Mouse (Mus musculus) adrenal gland, adult 8-10 months (tissue): Measurements from ENCODE around the gene Smagp. TPM values are rescaled to one million over a fixed set of nuclear protein-coding genes. Genes with fewer than 3 reads are reported as not detected.

Experiments used
- DNase-seq: peaks from one replicate; pipeline ENCODE4 v3.0.0; 2022
- total RNA-seq, 4 experiments: library from RNA; stranded (reverse); gene quantifications; 2 replicates each; pipeline ENCODE4 v1.2.4; 2022

Smagp gene
- total RNA-seq, 4 experiments from 2014 or later = 42.7 to 64.0 (median 55.6) TPM

DNA sequence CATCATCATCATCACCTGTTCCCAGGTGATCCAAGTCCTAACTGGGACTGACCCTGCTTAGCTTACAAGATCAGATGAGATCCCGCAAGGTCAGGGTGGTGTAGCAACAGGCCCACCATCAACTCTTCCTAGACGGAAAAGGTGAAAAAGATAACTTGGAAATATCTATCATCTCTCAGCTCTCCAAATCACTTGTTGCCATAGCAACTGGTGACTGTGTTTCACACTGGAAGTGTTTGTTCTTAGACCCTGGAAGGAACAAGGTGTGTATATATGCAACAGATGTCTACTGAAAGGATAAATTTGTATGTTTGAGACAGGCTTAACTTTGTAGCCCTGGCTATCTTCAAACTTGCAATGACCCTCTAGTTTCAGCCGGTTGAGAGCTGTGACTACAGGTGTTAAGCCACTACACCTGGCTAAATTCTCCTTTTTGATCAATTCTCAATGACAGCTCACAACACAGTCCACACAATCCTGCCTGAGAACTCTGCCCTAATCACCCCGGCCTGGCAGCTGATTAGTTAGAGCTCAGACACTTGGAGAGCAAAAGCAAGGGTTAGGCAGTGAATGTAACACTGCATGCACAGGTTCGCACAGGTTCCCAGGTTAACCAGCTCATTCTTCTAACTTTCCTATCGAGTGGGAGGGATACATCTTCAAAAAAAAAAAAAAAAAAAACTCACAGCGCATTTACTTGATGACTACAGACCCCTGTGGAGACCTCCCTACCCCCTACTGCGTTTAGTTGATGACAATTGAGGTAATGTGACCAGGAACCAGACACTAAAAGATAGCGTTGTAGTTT, 28.9 kb upstream of the Smagp start:
- DNase-seq = no peak

DNA sequence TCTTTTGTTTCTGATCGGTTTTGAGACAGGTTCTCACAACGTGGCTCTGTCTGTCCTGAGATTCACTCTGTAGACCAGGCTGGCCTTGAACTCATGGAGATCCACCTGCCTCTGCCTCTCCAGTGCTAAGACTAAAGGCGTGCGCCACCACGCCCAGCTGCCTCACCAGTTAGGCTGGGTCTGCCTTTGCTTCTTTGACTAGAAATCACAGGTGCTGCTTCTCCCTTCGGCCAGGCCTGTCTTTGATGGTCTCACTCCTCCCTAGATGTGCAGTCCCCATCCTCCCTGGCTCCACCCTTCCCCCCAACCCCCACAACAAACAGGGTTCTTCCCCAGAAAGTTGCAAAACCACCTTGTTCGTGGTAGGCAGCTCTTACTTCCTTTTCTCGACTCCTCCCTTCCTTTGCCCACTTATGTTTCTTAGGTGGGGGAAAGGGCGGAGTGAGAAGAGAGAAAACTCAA, 28.1 kb upstream of the Smagp start:
- DNase-seq = no peak

- no peak for DNase-seq
Observed at GRCm38 (mm10) chr15:100660805-100661204, 24.1 kb upstream of the Smagp start.

- DNase-seq = no peak
Observed at GRCm38 (mm10) chr15:100660306-100660705, 23.6 kb upstream of the Smagp start.

DNA sequence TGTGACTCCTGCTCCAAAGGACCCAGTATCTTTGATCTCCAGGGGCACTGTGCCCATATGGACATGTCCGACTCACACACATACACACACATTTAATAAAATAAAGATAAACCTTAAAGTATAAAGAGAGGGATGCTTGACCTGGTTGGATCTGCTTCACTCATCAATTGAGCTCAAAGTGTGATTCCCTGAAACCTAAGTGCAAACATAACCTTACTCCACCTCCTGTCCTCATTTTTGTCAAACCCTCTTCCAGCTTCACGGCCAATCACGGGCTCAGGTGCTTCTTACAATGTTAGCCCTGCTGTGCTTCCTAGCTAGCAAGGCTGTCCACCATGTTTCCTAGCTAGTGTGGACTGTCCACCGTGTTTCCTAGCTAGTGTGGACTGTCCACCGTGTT, 18.5 kb upstream of the Smagp start:
- DNase-seq = no peak

GRCm38 (mm10) chr15:100654271-100654670, 17.5 kb upstream of the Smagp start:
- DNase-seq = no peak

GRCm38 (mm10) chr15:100651610-100652009, 14.9 kb upstream of the Smagp start:
- DNase-seq = no peak

DNA sequence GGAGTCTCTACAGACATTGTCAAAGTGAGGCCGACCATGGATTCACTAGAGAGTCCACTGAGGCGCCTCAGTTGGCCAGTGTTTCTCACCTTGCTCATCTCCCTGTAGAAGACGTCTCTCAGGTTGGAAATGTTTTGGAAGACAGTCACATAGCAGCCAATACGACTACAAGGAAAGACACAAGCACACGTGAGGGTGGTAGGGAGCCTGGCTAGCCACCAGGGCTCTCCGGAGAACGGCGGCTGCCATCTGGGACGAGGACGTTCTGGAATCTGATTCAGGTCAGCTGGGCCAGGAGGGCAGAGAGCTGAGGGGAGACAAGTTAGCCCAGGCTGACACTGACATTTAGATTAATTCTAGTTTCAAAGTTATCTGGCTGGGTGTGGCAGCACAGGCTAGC, 13.4 kb upstream of the Smagp start:
- DNase-seq = no peak

GRCm38 (mm10) chr15:100646161-100646560, 9.4 kb upstream of the Smagp start:
- no peak for DNase-seq

DNA sequence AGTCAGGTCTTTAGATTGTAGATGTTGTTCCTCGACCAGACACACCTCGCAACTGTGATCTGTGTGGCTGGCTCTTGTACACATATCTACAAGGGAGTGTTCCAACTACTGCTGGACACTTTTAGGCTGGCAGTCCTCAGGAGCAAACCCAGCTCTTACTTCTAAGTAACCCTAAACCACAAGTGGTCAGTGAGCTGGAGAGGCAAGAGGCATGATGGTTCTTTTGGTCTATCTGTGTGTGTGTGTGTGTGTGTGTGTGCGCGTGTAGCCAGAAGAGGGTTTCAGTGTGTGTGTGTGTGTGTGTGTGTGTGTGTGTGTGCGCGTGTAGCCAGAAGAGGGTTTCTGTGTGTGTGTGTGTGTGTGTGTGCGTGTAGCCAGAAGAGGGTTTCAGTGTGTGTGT, 5.7 kb upstream of the Smagp start:
- DNase-seq = no peak

DNA sequence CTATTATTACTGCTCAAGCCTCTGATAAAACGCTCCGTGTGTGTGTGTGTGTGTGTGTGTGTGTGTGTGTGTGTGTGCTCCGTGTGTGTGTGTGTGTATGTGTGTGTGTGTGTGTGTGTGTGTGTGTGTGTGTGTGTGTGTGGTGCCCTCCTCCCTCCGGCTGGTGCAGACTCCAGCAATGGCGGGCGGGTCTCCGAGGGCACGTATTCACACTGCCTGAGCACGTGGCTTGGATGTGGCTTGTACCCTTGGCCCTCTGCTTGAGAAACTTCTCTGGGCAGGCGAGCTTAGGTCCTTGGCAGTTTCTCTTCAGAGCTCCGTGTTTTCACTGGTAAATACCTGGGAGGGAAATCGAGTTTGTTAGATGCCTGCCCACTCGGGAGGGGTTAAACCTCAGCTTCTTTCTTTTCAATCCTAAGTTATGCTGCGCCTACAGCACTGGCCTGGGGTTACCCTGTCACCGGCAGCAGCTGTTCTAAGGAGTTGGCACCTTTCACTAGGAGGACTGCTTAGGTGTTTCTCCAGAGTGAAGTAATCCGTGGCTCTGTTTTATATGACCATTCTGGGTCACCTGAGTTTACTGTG, 4.6 kb upstream of the Smagp start:
- DNase-seq = no peak

DNA sequence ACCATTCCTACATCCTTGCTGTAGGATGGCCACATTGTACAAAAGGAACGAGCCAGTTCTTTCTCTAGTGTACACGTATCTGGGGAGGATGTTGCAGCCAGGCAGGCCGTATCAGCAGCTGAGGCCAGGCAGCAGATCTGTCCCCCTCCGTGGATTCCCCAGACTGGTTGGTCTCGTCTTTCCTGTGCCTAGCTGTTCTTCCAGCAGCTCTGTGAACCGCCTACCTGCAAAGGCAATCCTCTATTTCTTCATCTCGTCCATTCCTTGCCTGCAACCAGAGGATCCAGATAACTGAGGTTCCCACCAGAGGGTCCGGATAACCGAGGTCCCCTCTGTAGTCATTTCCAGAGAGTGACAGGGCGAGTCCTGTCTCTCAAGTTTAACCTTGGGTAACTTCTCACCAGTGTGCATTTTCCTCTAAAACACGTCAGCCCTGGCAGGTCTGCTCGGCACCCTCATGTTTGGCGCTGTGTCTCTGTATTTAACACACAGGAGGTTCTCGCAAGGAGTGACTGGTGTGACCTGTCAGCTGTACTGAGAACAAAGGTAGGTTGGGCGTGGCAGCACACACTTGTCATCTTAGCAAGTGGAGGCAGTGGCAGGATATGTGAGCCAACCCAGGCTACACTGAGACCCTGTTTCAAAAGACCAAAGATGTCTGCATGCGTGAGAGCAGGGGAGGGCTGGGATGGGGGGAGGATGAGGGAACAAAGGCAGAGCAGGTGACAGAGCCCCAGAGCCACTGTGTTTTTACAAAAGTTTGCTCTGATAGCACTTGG, 3.4 kb upstream of the Smagp start:
- DNase-seq = no peak

- no peak for DNase-seq
Observed at GRCm38 (mm10) chr15:100637661-100638060, 921 bp upstream of the Smagp start.

GRCm38 (mm10) chr15:100635851-100636645, 692 bp downstream of the Smagp start:
- DNase-seq = no peak

DNA sequence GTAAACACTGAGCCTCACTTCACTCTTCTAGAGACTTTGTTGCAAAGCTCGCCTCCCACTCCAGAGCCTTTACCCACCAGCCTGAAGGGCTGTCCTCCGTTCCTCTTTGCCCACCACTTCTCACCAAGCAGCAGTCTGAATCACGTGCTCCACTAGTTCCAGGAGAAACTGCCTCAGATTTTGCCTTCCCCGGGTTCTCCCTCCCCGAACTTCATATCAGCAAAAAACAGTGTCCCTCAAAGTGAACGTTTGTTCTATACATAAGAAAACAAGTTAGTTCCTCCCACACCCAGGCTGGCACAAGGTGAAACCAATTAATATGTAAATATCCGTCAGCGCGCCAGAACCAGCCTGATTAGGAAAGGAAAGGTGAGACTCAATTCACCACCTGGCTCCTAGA, 1.5 kb downstream of the Smagp start:
- no peak for DNase-seq

DNA sequence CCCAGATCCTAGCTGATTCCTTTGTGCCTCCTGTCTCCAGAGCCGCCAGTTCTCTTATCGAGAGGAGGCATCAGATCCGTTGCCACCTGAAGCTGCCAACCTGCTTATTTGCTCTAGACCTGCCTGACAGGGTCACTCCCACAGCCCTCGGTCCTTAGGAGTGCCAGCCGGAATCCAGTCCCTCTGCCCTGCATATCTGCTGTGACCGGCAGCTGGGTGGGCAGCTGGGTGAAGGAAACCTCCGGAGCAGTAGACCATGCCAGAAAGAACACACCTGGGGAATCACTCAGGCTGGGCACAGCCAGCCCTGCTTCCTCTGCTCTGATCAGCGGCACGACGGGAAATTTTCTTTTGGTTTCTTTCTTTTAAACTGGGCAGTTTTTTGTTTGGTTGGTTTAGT, 3.4 kb downstream of the Smagp start:
- no peak for DNase-seq

GRCm38 (mm10) chr15:100632323-100632722, 4.4 kb downstream of the Smagp start:
- DNase-seq = no peak

DNA sequence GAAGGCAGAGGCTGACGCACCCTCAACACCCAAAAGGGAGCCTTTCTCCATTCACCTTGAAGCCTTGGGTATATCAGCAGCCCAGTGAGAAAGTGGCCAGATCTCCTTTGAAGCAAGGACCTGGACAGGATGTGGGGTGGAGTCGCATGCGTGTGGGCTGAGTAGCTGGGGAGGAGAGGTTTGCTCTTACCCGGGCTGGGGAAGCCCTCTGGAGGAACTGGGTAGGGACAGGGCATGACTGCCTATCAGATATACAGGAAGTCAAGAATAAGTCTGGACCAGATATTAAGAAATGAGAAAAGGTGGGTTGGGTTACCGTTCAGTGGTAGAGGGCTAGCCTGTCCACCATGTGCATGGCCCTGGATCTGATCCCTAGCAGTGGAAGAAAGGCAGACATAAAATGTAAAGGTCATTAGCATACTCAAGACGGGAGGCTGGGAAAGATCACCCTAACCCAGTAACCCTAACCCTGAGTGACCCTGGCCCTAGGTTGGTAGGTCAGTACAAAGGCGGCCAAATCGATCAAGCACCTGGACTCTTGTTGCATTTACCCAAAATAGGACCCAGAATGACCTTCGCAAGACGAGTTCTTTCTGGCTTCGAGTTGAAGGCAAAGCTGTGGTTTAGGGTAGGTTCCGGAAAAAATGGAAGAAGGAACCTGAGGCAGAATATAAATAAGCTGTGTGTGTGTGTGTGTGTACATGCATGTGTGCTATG, 5.1 kb downstream of the Smagp start:
- DNase-seq = no peak

DNA sequence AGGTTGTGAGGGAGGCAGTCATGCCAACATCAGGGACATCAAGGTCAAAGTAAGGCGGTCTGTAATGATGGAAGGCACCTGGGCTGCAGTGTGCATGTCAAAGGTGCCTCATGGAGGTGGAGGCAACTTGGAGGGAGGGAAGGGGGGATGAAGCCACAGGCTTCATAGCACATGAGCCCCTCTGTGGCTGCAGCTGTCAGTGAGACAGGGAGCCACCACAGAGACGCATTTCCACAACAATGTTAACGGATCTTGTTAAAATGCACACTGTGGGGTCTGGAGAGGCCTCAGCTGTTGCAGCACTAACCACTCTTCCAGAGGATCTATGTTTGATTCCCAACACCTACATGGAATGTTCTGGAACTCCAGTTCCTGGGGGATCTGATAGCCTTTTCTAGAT, 6.6 kb downstream of the Smagp start:
- DNase-seq = no peak

GRCm38 (mm10) chr15:100628797-100629196, 7.9 kb downstream of the Smagp start:
- DNase-seq = no peak

GRCm38 (mm10) chr15:100627774-100628370, 8.9 kb downstream of the Smagp start:
- no peak for DNase-seq
